Mouse (Mus musculus): ENCODE results near the gene Hoxb6.

GRCm38 (mm10) chr11:96342576-96342930, 50.3 kb downstream of the Hoxb6 start:
- TF ChIP-seq CTCF (conservative IDR thresholded peaks at IDR 0.05; ENCODE audit: insufficient read depth, insufficient read length, low read depth, low read length) (no peak), POLR2A (IDR thresholded peaks at IDR 0.05; ENCODE audit: low read depth, low read length) (no peak)

All from kidney, adult 2 months (tissue).